Mouse (Mus musculus) spleen, adult 2 months (tissue): ENCODE measurements around the gene Gstm5.

Source experiments
- CTCF ChIP-seq: fragments of 200-500 bp; IDR thresholded peaks from 2 replicates; pipeline ENCODE4 v1.5.1; 2011; ENCODE audit warnings: mild to moderate bottlenecking, inconsistent platforms; ENCODE audit not compliant: insufficient read depth, insufficient read length, insufficient replicate concordance; ENCODE audit errors: extremely low read depth
- POLR2A ChIP-seq: fragments of 200-500 bp; IDR thresholded peaks from 2 replicates; pipeline ENCODE4 v1.6.1; 2011; ENCODE audit warnings: low read depth, low read length, inconsistent platforms

DNA sequence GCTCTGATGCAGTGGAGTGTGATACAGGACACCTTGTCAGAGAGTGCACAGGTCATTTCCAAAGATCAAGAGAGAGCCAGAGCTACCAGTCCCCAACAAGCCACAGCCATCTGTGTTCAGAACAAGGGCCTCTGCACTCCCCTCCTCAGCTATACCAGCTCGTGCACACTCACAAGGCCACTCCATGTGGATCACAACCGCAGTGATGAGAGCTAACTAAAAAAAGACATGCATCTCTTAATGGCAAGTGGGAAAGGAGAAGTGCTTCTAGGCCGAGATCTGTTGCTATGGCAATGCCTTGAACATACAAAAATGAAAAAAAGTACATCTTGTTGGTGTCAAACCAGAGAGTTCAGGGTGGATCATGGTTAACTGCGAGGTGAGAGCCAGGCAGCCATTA is 44.2 kb downstream of the Gstm5 start:
- TF ChIP-seq POLR2A (no peak), CTCF (no peak)
